Mouse (Mus musculus): Measurements from ENCODE around the gene Crnkl1. TPM values are rescaled to one million over a fixed set of nuclear protein-coding genes. Genes with fewer than 3 reads are reported as not detected.

The Crnkl1 gene
- total RNA-seq, 2 experiments from 2014 or later = 26.6 to 26.9 TPM

- DNase-seq = no peak
Measured at GRCm38 (mm10) chr2:145874879-145875482, 59.8 kb downstream of the Crnkl1 start.

- no peak for DNase-seq
Measured at GRCm38 (mm10) chr2:145873953-145874352, 60.9 kb downstream of the Crnkl1 start.

- no peak for DNase-seq
Measured at GRCm38 (mm10) chr2:145872099-145872498, 62.7 kb downstream of the Crnkl1 start.

- no peak for DNase-seq
Measured at GRCm38 (mm10) chr2:145871308-145871707, 63.5 kb downstream of the Crnkl1 start.

Small RNA genes lying within 50 kb of the gene (microRNA-seq; reads per million reads assigned to microRNA genes)
- gene Gm25026 = not detected

Other genes starting within 250 kb of the Crnkl1 start
- gene Naa20, start 32.9 kb downstream of the Crnkl1 start, total RNA-seq (2021) = 10 to 100 TPM; 51.3 to 60.0 TPM
- gene Cfap61, start 230 bp downstream of the Crnkl1 start, total RNA-seq (2021) = 10 to 100 TPM; 21.3 to 27.2 TPM

All from adrenal gland, postnatal 36 days (tissue).